Mouse (Mus musculus) midbrain, embryonic 10.5 days (tissue): ENCODE data around the gene Kctd2. TPM values are rescaled to one million over a fixed set of nuclear protein-coding genes. Genes with fewer than 3 reads are reported as not detected.

Experiments
- DNase-seq: peaks from one replicate; pipeline ENCODE4 v3.0.0-alpha.2; 2017; ENCODE audit warnings: low spot score
- H3K27ac ChIP-seq: fragments of 300-500 bp; sonication (generic); replicated peaks from 2 replicates; pipeline ENCODE4 v1.5.1; 2016; ENCODE audit warnings: mild to moderate bottlenecking
- H3K27me3 ChIP-seq: fragments of 300-500 bp; sonication (generic); 2 replicates; pipeline ENCODE4 v1.6.1; 2016; ENCODE audit warnings: low read depth, mild to moderate bottlenecking; ENCODE audit not compliant: poor library complexity, severe bottlenecking
- H3K36me3 ChIP-seq: fragments of 300-500 bp; sonication (generic); 2 replicates; pipeline ENCODE4 v1.6.1; 2016; ENCODE audit warnings: mild to moderate bottlenecking, moderate library complexity
- H3K4me1 ChIP-seq: fragments of 300-500 bp; sonication (generic); 2 replicates; pipeline ENCODE4 v1.6.1; 2016
- H3K4me3 ChIP-seq: fragments of 300-500 bp; sonication (generic); 2 replicates; pipeline ENCODE4 v1.5.1; 2016; ENCODE audit warnings: mild to moderate bottlenecking, moderate library complexity
- H3K9me3 ChIP-seq: fragments of 300-500 bp; sonication (generic); replicated peaks from 2 replicates; pipeline ENCODE4 v1.6.1; 2016; ENCODE audit warnings: mild to moderate bottlenecking
- WGBS: fragments of 180-500 bp; shearing (Covaris S2); methylation state at CpG from one replicate; pipeline ENCODE4 v1.1.7; 2016; 5-methylcytosine and 5-hydroxymethylcytosine counted together
- polyA plus RNA-seq: library from polyadenylated mRNA; unstranded; fragments of >200 nt; fragmentation: Nextera tagmentation; extraction: Ambion mirVana; gene quantifications from 2 replicates; pipeline ENCODE4 v1.2.1, GENCODE M21; 2016

Gene Kctd2
- polyA plus RNA-seq, 1 experiment from 2014 or later: 9.9 TPM

DNA sequence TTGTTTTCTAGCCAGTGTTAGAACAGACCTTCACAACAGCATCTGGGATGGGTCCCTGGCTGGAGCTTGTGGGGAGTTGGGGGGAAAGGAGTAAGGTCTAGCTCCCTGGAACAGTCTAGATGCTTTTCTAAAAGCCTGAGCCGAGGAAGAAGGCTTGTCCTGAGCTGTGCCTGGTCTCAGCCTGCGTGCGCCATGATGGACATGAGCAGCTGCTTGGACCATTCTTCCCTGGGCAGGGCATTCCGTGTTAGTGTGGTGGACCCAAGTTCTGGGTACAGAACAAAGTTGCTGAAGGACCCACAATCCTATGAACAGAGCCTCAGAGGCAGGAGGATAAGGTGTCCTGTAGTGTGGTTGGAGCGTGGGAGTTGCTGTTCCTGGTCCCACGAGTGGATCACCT is 10.6 kb downstream of the Kctd2 start:
- H3K27me3 ChIP-seq: peaks cover 10% of the 10 kb centered on the region
- H3K4me3 ChIP-seq: no peak overlapping the region
- WGBS: 92% methylated on average over 6 of the region's 6 CpGs
- peaks cover 71% of the 10 kb centered on the region for H3K36me3 ChIP-seq
- no peaks in the 10 kb centered on the region for H3K9me3 ChIP-seq
- no peak for DNase-seq
- H3K27ac ChIP-seq: no peak overlapping the region
- peaks cover 25% of the 10 kb centered on the region for H3K4me1 ChIP-seq

DNA sequence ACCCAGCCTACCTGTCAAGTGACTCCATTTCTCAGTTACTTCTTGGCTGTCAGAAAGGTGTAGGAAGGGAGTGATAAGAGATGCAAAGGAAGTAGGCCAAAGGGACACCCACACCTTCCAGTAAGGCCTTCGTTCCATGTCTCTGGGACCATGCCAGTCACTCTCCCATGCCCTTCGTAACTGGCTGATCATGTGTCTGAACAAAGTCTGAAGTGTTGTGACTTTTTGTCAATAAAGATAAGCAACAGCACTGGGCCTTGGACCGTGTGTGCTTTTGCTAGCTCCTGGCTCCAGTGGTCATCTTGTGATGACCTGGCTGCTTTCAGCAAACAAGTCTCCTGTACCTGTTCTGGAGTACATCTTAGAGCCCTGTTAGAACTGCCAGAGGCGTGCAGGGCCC is 12.9 kb downstream of the Kctd2 start:
- Histone ChIP-seq H3K9me3 (no peaks in the 10 kb centered on the region), H3K4me3 (no peak overlapping the region), H3K4me1 (peaks cover 30% of the 10 kb centered on the region), H3K27ac (no peak overlapping the region), H3K27me3 (peaks cover 10% of the 10 kb centered on the region), H3K36me3 (peaks cover 49% of the 10 kb centered on the region)
- DNase-seq: no peak
- WGBS: 85% methylated on average over 4 of the region's 4 CpGs

DNA sequence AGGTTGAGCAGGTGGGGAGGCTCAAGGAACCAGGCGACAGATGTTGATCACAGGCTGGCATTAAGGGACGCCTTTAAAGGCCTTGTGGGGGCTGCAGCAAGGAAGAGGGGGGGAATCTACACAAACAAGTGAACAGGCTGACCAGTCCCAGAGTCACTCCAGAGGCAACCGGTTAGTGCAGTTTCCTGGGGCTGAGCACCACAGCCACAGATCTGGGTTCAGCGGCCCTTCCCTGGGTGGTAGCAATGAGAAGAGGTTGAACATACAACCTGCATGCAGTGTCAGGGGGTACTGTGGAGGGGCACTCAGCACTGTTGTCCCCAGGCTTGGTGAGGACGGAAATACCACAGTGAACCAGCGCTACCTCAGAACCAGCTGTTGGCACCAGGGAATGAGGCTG is 13.4 kb downstream of the Kctd2 start:
- Histone ChIP-seq H3K4me3 (no peak overlapping the region), H3K4me1 (peaks cover 25% of the 10 kb centered on the region), H3K27me3 (peaks cover 10% of the 10 kb centered on the region), H3K27ac (no peak overlapping the region), H3K36me3 (peaks cover 49% of the 10 kb centered on the region), H3K9me3 (no peaks in the 10 kb centered on the region)
- DNase-seq: no peak
- 85% methylated on average over 6 of the region's 6 CpGs for WGBS

DNA sequence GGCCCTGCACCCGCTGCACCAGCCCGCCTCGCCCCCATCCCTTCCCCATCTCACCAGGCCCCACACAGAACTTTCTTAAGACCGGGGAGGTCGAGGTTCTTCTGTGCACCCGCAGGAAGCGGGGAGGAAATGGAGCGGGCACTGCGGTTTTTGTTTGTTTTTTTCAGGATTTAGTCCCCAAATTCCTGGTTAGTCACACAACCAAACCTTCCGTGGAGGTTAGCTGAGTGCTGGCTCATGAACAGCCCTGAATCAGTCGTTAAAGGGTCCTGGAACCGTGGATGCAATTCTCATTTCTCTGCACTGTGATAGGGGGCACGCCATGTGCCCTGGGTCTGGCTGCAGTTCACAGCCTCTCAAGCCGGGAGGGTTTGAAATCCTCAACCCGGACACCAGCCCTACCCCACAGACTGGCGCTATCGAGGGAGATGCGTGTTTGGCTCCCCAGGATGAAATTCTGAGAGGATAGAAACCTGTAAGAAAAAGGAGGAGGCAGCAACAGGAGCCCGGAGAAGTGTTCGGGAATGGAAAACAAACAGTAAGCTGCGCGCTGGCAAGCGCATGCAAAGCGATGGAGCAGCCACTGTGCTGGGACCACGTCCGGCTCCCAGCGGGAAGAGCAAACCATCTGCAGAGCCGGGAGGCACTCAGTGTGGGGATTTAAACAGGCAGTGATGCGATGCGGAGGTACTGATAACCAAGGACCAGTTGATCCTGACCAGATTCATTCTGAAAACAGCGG is 15.8 kb downstream of the Kctd2 start:
- Histone ChIP-seq H3K36me3 (peaks cover 25% of the 10 kb centered on the region), H3K9me3 (no peaks in the 10 kb centered on the region; the same call in 1 of the 2 replicates), H3K27me3 (peaks cover 10% of the 10 kb centered on the region), H3K4me3 (peak overlapping the region; percentile 50), H3K27ac (peak overlapping the region; percentile 82), H3K4me1 (peaks cover 20% of the 10 kb centered on the region)
- WGBS: 5% methylated on average over 31 of the region's 31 CpGs
- peak; percentile 67 for DNase-seq

DNA sequence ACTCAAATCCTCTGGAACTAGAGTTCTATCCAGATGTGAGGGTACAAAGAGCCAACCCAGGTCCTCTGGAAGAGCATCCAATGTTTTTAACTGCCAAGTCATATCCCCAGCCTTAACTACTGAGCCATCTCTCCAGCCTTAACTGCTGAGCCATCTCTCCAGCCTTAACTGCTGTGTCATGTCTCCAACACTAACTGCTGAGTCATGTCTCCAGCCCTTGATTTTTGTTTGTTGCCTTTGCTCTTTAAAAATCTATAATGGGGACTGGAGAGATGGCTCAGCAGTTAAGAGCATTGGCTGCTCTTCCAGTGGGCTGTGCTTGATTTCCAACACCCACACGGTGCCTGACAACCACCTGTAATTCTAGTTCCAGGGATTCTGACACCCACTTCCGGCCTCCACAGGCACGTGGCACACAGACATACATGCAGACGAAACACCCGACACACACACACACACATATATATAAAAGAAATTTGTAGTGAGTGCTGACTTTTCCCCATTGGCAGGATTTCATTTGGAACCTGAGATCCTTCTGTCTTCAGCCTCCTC is 17.7 kb downstream of the Kctd2 start:
- H3K36me3 ChIP-seq: peaks cover 6% of the 10 kb centered on the region
- no peak overlapping the region for H3K27ac ChIP-seq
- H3K9me3 ChIP-seq: no peaks in the 10 kb centered on the region; the same call in 1 of the 2 replicates
- whole genome bisulfite sequencing: 88% methylated on average over 5 of the region's 5 CpGs
- H3K4me1 ChIP-seq: peaks cover 28% of the 10 kb centered on the region
- H3K27me3 ChIP-seq: peaks cover 20% of the 10 kb centered on the region
- no peak overlapping the region for H3K4me3 ChIP-seq
- DNase-seq: no peak

DNA sequence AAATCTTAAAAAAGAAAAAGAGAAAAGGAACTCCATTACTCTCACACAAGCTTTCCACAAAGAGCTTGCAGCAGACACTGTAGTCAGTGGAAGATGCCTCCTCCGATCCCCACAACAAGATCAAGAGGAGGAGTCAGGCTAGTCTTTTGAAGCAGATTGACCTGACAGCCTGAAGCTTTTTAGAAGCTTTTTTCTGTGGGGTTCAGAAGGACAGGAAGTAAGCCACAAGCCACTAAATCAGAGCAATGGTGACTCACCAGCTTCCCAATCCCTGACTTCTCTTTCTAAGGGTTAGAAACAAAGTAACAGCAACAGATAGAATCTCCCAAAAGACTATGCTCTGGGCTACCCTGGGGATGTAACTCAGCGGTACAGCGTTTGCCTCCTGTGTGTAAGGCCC is 19.4 kb downstream of the Kctd2 start:
- no peak overlapping the region for H3K4me3 ChIP-seq
- no peaks in the 10 kb centered on the region; the same call in 1 of the 2 replicates for H3K9me3 ChIP-seq
- WGBS: 91% methylated on average over 3 of the region's 3 CpGs
- H3K4me1 ChIP-seq: peaks cover 28% of the 10 kb centered on the region
- H3K27me3 ChIP-seq: peaks cover 20% of the 10 kb centered on the region
- H3K27ac ChIP-seq: no peak overlapping the region
- DNase-seq: no peak
- H3K36me3 ChIP-seq: no peaks in the 10 kb centered on the region

DNA sequence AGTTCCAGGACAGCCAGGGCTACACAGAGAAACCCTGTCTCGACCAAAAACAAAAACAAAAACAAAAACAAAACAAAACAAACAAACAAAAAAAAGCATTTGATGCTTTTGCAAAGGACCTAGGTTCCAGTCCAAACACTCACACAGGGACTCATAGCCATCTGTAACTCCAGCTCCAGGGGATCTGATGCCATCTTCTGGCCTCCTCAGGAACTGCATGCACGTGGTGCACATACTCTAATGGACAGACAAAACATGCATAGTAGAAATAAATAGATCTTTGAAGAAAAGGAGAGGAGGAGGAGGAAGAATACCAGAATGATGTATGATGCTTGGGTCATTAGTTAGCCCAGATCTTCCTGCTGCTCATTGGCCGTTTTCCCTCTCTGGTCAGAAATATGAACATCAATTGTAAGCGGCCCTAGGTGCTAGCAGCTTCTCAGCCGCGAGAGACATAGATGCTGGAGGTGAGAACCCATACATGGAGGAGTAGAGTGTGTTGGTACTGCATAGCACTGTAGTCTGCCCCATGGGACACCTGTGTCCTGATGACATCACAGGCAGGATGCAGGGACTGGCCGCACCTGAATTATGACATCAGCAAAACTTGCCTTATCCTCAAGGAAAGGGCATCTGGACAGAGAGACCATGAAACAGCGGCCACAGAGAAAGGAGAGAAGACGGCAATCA is 20.1 kb downstream of the Kctd2 start, which contains the start of gene Trim80:
TSS of gene Trim80 (plus strand) at position 640 of the 690 bp plus-strand sequence.
- peaks cover 26% of the 10 kb centered on the region for H3K4me1 ChIP-seq
- peaks cover 15% of the 10 kb centered on the region for H3K27me3 ChIP-seq
- H3K36me3 ChIP-seq: no peaks in the 10 kb centered on the region
- no peak within 1 kb of the TSS for H3K27ac ChIP-seq
- DNase-seq: no peak
- no peak within 1 kb of the TSS for H3K4me3 ChIP-seq
- H3K9me3 ChIP-seq: no peaks in the 10 kb centered on the region; the same call in 1 of the 2 replicates
- 92% methylated on average over 9 of the region's 9 CpGs for WGBS

DNA sequence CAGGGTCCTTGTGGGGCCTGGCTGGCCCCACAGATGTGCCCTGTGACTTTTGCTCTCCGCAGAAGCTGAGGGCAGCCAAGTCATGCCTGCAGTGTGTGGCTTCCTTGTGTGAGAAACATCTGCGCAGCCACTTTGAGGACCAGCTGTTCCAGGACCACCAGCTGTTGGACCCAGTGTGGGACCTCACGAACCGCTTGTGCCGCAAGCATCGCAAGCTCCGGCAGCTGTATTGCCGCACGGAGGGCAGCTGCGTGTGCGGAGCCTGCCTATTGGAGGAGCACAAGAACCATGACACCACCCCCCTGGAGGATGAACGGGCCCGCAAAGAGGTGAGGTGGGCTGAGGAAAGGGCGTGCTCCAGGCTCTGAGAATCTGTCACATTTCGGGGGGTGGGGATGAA is 21.5 kb downstream of the Kctd2 start:
- Histone ChIP-seq H3K4me1 (peaks cover 12% of the 10 kb centered on the region), H3K4me3 (no peak overlapping the region), H3K27me3 (peaks cover 10% of the 10 kb centered on the region; the same call in 1 of the 2 replicates), H3K9me3 (no peaks in the 10 kb centered on the region; the same call in 1 of the 2 replicates), H3K27ac (no peak overlapping the region), H3K36me3 (no peaks in the 10 kb centered on the region)
- WGBS: 48% methylated on average over 15 of the region's 15 CpGs
- peak; percentile 20 for DNase-seq

DNA sequence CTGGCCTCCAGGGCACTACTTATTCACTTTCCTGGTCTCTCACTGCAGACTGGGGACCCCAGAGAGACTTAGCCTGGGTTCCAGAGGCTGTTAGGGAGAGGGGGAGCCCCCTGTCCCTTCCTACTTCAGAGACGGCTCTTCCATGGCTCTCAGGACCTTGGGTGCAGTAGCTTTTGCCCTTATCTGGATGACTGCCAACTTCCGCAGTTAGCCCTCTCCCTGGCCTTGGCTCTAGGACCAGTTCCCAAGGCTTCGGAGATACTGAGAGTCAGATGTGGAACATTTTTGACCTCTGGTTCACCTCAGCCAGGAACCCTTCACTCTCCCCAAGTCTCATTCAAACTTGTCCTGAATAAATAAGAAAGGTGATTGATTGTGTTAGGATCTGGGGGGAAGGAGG is 27.0 kb downstream of the Kctd2 start:
- H3K4me1 ChIP-seq: peaks cover 24% of the 10 kb centered on the region
- no peaks in the 10 kb centered on the region for H3K36me3 ChIP-seq
- WGBS: 87% methylated on average over 3 of the region's 3 CpGs
- H3K27me3 ChIP-seq: peaks cover 2% of the 10 kb centered on the region; the same call in 1 of the 2 replicates
- no peak for DNase-seq
- H3K27ac ChIP-seq: no peak overlapping the region; the same call in 1 of the 2 replicates
- H3K9me3 ChIP-seq: no peaks in the 10 kb centered on the region
- H3K4me3 ChIP-seq: no peak overlapping the region

DNA sequence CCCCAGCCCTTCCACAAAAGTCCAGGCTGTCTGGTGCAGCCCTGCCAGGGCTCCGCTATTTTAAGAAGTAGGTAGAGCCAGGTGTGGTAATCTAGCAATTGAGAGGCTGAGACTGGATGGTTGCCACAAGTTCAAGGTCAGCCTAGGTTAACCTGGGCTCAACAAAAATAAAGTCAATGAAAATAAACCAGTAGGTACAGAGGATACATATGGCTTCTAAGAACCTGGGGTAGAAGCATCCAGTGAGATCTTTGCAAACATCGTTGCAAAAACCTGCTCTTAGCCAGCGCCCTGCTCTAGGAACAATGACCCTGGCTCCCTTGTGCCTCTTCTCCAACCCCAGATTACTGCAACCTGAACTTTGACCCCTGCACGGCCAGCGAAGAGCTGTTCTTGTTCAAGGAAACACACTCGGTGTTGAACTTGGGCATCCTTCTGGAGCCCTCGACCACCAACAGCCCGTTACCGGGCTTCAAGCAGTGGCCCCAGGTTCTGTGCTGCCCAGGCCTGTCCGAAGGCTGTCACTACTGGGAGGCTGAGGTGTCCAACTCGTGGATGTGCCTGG is 27.5 kb downstream of the Kctd2 start:
- Histone ChIP-seq H3K27ac (no peak overlapping the region), H3K27me3 (no peaks in the 10 kb centered on the region), H3K36me3 (no peaks in the 10 kb centered on the region), H3K4me3 (no peak overlapping the region), H3K9me3 (no peaks in the 10 kb centered on the region), H3K4me1 (peaks cover 24% of the 10 kb centered on the region)
- 86% methylated on average over 11 of the region's 11 CpGs for WGBS
- DNase-seq: no peak

DNA sequence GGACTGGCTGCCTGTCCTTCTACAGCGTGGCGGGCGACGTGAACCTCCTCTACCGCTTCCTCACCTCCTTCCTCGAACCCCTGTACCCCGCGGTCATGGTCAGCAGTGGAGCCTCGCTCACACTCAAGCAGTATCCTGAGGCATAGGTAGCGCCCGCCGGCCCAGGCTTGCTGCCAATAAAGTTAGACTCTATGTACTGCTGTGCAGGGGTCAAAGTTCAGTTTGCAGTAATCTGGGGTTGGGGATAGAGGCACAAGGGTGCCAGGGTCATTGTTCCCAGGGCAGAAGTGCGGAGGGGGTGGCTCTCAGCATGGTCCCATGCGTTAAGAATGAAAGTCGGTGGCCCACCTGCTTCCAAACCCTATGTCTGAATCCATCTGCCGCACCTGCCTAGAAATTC is 28.1 kb downstream of the Kctd2 start:
- no peak overlapping the region for H3K4me3 ChIP-seq
- H3K36me3 ChIP-seq: no peaks in the 10 kb centered on the region
- H3K4me1 ChIP-seq: peaks cover 24% of the 10 kb centered on the region
- no peaks in the 10 kb centered on the region for H3K27me3 ChIP-seq
- H3K27ac ChIP-seq: no peak overlapping the region
- no peaks in the 10 kb centered on the region for H3K9me3 ChIP-seq
- no peak for DNase-seq
- 83% methylated on average over 16 of the region's 16 CpGs for WGBS

DNA sequence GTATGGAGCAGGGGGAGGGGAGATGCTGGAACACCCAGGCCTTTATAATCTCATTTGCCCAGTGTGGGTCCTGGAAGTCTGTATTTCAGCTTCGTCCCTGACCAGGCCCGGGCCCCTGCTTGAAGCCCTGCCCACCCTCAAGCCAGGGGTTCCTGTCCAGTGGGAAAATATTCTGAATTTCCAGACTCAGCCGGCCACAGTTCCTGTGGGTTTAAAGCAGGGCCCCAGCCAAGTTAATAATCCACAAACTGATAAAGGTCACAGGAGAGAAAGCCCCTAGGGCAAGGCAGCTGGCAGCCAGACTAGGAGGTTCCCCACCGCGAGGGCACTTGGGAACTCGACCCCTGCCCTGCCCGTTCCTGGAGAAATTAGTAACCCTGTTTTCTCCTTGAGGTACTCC is 29.1 kb downstream of the Kctd2 start:
- H3K27me3 ChIP-seq: no peaks in the 10 kb centered on the region
- no peaks in the 10 kb centered on the region for H3K36me3 ChIP-seq
- H3K27ac ChIP-seq: no peak overlapping the region; the same call in 1 of the 2 replicates
- H3K4me1 ChIP-seq: peaks cover 24% of the 10 kb centered on the region
- 65% methylated on average over 7 of the region's 7 CpGs for WGBS
- H3K9me3 ChIP-seq: no peaks in the 10 kb centered on the region
- no peak overlapping the region for H3K4me3 ChIP-seq
- no peak for DNase-seq
